Mouse (Mus musculus): ENCODE measurements around the gene Nrip1.

DNA sequence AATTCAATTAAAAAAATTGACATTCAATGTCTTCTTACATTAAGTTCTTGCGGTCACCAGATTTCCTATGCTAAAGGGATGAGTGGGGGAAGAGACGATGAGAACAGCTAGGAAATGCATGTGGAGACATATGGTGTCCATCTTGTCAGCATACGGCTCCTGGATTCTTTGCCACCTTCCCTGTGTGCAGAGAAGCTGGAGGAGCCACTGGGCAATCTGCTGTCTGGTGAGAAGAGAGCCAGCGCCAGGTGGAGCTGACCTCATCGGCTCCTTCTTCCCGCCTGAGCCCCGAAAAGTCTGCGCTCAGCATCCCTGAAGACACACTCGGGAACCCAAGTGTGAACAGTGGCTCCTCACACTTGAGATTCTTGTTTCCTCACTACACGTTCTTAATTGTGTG, 121.8 kb downstream of the Nrip1 start:
- TF ChIP-seq CTCF (IDR thresholded peaks at IDR 0.05; ENCODE audit: low read depth, low read length) (no peak), POLR2A (IDR thresholded peaks at IDR 0.05; ENCODE audit: insufficient read depth, low read length) (no peak), EP300 (IDR thresholded peaks at IDR 0.05; ENCODE audit: insufficient read depth, low read depth, low read length) (no peak)
